Mouse (Mus musculus) retina, adult 2 months (tissue): ENCODE results near the gene Polr2b.

Experiments used
- DNase-seq: peaks from one replicate; pipeline ENCODE4 v3.0.0-alpha.2; 2012; ENCODE audit warnings: low read depth, low spot score

The Polr2b gene

GRCm38 (mm10) chr5:77362120-77362519 is 52.2 kb downstream of the Polr2b start:
- no peak for DNase-seq

GRCm38 (mm10) chr5:77363650-77364049 is 53.7 kb downstream of the Polr2b start:
- DNase-seq = no peak

- DNase-seq = no peak
These were observed 54.6 kb downstream of the Polr2b start for GRCm38 (mm10) chr5:77364443-77365038.

GRCm38 (mm10) chr5:77366313-77366712 is 56.4 kb downstream of the Polr2b start:
- no peak for DNase-seq

- DNase-seq = no peak
These were observed 57.2 kb downstream of the Polr2b start for GRCm38 (mm10) chr5:77367145-77367544.

GRCm38 (mm10) chr5:77367682-77368081 is 57.7 kb downstream of the Polr2b start:
- DNase-seq = no peak

GRCm38 (mm10) chr5:77368194-77368593 is 58.2 kb downstream of the Polr2b start:
- DNase-seq = no peak

- DNase-seq = no peak
These were observed 59.4 kb downstream of the Polr2b start for GRCm38 (mm10) chr5:77369394-77369793.

- no peak for DNase-seq
These were observed 60.5 kb downstream of the Polr2b start for GRCm38 (mm10) chr5:77370378-77370892.

GRCm38 (mm10) chr5:77372242-77372641 is 62.3 kb downstream of the Polr2b start:
- DNase-seq = no peak

- no peak for DNase-seq
These were observed 62.8 kb downstream of the Polr2b start for GRCm38 (mm10) chr5:77372778-77373177.

GRCm38 (mm10) chr5:77374945-77375344 is 65.0 kb downstream of the Polr2b start:
- DNase-seq = no peak

GRCm38 (mm10) chr5:77375546-77375945 is 65.6 kb downstream of the Polr2b start:
- DNase-seq = no peak

- no peak for DNase-seq
These were observed 68.1 kb downstream of the Polr2b start for GRCm38 (mm10) chr5:77378027-77378426.

- no peak for DNase-seq
These were observed 69.6 kb downstream of the Polr2b start for GRCm38 (mm10) chr5:77379434-77380135.

GRCm38 (mm10) chr5:77380321-77380901 is 70.5 kb downstream of the Polr2b start:
- no peak for DNase-seq

- DNase-seq = no peak
These were observed 71.3 kb downstream of the Polr2b start for GRCm38 (mm10) chr5:77381283-77381682.

GRCm38 (mm10) chr5:77381686-77382085 is 71.7 kb downstream of the Polr2b start:
- no peak for DNase-seq

GRCm38 (mm10) chr5:77383799-77384554 is 74.0 kb downstream of the Polr2b start:
- DNase-seq = no peak

- DNase-seq = no peak
These were observed 74.8 kb downstream of the Polr2b start for GRCm38 (mm10) chr5:77384724-77385123.

GRCm38 (mm10) chr5:77385221-77385620 is 75.3 kb downstream of the Polr2b start:
- no peak for DNase-seq
